Mouse (Mus musculus): Measurements from ENCODE around the gene Abl2.
A peak's percentile ranks its signal among the peaks of the same experiment; 100 is the strongest.
"Not testable (repeated sequence)": the region's sequence is repeated elsewhere in the genome, so short reads cannot be mapped to it uniquely, and the experiment has no call there.

Gene Abl2

GRCm38 (mm10) chr1:156630965-156631364, 72.4 kb downstream of the Abl2 start:
- DNase-seq (ENCODE audit: low read depth, low spot score), result peak; percentile 33

- DNase-seq (ENCODE audit: low read depth, low spot score), result peak; percentile 82
Measured at GRCm38 (mm10) chr1:156633095-156633494, 74.5 kb downstream of the Abl2 start.

GRCm38 (mm10) chr1:156635148-156635547, 76.6 kb downstream of the Abl2 start:
- no peak for DNase-seq (ENCODE audit: low read depth, low spot score)

- no peak for DNase-seq (ENCODE audit: low read depth, low spot score)
Measured at GRCm38 (mm10) chr1:156639455-156639854, 80.9 kb downstream of the Abl2 start.

DNA sequence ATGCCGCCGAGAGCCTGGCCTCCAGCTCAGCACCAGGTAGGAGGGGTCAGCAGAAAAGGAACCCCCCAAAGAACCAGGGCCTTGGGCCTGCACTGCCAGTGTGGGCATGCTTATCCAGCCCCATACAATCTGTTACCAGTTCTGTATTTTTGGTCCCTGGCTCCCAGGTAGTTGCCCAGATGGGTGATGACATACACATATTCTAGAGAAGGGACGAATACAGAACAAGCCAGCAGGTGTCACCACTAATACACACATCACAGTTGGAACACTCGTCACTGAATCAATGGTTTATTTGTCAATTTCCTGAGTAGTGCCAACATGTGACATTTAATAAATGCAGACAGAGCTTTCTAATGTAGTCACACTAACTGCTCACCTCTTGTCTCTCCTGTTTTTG, 82.0 kb downstream of the Abl2 start:
- DNase-seq (ENCODE audit: low read depth, low spot score), result peak; percentile 66

DNA sequence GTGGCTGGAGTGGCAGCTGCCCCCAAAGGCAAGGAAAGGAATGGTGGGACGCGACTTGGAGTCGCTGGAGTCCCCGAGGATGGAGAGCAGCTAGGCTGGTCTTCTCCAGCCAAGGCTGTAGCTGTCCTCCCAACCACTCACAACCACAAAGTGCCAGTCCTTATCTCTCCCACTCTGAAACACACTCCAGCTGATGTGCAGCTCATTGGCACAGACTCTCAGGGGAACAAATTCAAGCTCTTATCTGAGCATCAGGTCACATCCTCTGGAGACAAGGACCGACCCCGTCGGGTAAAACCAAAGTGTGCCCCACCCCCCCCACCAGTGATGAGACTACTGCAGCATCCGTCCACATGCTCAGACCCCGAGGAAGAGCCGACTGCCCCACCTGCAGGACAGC, 83.2 kb downstream of the Abl2 start:
- DNase-seq (ENCODE audit: low read depth, low spot score), result no peak

DNA sequence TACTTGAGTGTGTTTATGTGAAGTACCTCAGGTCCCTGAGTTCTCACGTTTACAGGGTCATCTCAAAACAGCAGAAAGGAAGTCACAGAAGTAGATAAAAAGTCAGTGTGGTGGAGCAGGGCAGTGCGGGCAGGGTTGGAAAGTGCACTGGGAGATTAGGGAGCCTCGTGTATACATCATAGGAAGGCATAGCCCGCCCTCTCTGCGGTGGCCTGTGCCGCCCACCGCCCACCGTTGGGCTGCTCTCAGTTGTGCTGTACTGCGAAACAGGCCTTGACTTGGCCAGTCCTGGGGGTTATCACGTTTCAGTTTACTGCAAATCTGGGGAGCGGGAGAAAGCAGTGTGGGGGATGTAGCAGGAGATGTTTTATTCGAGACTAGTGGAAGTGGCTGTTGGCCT, 84.2 kb downstream of the Abl2 start:
- no peak for DNase-seq (ENCODE audit: low read depth, low spot score)

DNA sequence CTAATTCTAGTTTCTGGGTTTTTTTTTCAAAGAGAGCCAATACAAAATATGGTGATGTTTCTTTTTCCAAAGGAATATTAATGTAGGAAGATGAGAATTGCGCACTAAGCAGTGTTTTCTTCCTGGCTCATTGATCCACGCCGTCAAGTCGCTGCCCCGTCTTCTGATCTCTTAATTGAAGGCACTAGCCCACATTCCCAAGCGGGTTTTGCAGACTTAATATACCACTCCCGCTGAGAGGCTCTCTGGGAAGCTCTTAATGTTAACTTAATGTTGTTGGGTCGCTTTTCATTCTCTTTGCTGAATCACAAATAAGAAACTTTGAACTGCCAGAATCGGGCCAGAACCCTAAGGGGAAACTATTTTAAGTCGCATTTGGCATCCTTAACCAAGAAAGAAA, 85.5 kb downstream of the Abl2 start:
- no peak for DNase-seq (ENCODE audit: low read depth, low spot score)

DNA sequence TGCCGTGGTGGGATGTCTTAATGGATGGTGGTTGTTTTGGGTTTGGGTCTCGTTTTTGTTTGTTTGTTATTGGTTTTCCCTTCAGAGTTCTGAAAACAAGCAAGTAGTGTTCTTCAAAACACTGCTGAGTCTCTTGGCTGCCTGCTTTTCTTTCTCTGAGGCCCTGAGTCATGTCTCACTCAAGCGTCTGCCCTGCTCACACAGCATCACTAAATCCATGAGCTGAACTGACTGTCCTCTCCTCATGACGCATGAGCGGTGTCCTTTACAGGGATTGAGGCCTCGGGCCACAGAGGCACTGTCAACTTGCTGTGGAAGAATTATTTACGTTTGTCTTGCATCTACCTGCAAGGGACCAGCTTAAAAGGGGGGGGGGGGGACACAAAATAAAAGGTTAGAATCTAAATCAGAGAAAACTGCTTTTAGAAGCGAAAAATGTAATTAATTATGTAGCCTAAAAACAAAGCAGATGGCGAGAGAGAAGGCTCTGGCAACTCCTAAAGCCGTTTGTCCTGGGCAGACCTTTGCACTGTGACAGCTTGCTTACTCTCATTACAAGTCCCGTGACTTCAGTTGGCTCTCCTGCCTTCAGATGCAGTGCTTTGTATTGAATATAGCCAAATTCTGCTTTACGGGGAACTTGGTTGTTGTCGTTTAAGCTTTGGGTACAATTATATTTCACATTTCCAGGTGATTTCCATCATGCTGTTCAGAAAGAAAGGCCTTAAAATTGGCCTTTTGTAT, 86.4 kb downstream of the Abl2 start:
- peak; percentile 93 for DNase-seq (ENCODE audit: low read depth, low spot score)

DNA sequence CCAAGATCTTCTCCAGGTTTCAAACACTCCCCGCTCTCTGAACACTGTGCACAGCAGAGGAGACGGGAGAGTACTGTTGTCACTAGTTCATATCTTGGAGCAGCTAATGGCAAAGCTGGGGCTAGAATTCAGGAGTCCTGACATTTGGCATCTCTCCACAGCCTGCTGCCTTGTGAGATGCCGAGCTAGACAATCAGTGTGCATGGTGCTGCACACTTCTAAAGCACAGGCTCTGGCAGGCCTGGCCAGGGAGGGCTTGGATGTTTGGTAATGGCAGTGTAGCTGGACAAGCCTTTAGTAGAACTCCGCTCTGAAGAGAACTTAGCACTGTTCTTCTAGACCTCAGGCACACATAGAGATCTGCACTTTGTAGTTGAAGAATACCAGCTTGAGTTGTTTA, 87.4 kb downstream of the Abl2 start:
- peak; percentile 70 for DNase-seq (ENCODE audit: low read depth, low spot score)

GRCm38 (mm10) chr1:156648705-156649104, 90.1 kb downstream of the Abl2 start:
- DNase-seq (ENCODE audit: low read depth, low spot score), result no peak

DNA sequence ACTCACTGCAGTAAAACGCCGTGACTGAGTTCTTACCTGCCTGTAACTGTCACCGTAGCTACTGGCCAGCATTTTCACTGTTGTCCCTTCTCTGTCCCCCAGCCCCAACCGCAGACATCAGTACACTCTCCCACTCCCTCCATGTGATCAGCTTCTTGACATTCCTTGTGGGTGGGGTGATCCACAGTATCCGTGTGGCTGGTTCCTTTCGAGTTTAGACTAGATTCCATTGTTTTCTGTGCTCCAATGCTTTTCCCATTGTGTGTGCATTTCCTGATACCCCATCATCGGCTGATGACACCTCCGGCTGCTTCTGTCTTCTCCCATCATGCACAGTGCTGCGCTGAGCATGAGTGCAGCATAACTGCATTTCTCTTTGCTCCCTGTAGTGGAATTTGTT, 92.0 kb downstream of the Abl2 start:
- DNase-seq (ENCODE audit: low read depth, low spot score), result no peak

DNA sequence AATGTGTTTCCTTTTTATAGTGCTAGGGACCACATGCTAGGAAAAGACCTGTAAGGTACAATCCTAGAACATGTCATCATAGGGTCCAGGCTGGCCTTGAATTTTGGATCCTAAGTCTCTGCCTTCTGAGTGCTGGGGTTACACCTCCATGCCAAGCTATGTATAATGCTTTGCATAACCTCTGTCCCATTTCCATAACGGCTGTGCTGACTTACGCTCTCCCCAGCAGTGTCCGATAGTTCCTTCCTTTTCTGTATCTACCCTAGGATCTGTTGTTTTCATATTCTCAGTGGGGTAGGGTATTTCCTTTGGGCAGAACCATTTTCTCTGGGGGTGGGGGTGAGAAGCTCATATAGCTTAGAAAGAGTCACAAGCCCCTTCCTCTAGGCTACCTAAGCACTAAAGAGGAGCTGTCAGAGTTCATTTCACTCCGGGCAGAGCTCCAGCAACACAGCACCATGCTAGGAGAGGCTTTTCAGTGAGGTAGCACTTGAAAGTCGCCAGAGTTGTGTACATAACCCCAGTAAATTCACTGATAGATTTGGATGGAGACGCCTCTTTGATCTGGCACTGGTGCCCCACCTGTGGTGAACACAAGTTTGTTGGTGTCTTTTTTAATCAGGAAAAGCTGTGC, 93.7 kb downstream of the Abl2 start:
- DNase-seq (ENCODE audit: low read depth, low spot score), result no peak

- DNase-seq (ENCODE audit: low read depth, low spot score), result no peak
Measured at GRCm38 (mm10) chr1:156654735-156655530, 96.3 kb downstream of the Abl2 start.

DNA sequence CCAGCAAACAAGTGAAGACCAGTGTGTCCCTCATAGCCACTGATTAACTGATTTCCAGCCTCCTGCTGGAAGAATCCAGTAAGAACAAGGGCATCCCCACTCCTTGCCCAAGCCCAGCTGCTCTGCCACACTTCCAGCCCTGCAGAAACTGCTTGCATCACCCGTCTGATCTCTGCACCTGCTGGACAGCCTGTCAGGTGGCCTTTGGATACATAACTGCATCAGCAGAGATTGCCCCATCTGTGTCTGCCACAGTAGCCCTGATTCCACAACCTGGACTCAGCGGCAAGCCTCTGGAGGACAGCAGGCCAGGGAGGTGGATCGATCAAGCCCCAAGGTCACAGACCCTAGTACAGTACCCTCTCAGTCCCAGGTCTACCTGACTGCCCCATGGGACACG, 98.9 kb downstream of the Abl2 start:
- no peak for DNase-seq (ENCODE audit: low read depth, low spot score)

GRCm38 (mm10) chr1:156658676-156659075, 100.1 kb downstream of the Abl2 start:
- DNase-seq (ENCODE audit: low read depth, low spot score), result peak; percentile 93

DNA sequence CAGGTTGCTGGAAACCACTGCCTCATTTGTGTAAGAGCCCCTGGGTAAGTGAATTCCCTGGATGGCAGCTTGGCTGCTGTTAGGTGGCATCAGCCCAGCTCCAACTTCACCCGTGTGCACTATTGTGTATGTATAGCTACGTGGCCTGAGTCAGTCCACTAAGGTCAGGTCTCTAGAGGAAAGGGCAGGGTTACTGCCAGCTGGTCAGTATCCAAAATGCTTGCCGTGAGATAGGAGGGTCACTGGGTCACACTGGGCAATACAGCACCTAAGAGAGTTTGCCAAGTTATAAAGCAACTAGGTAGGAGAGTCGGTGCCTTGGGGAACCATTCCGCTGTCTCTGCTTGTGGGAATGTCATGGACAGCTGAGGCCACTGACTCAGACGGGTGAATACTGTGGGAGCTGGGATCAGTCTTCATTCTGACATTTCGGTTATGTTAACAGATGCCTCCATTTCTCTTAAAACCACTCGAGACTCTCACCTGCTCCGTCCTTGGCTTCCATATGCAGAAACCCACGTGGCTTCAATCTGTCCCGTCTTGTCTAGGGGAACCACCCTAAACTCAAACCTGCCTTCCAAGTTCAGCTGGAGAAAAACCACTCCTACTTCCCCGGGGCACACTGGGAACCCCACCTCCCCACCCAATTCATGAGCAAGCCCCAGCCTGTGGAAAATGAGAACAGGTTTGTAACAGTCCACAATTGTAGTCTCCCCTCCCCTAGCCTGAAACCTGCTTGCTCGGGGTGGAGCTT, 101.5 kb downstream of the Abl2 start:
- DNase-seq (ENCODE audit: low read depth, low spot score), result no peak

- not testable (repeated sequence) for DNase-seq (ENCODE audit: low read depth, low spot score)
Measured at GRCm38 (mm10) chr1:156660660-156661236, 102.2 kb downstream of the Abl2 start.

GRCm38 (mm10) chr1:156665777-156666176, 107.2 kb downstream of the Abl2 start:
- no peak for DNase-seq (ENCODE audit: low read depth, low spot score)

DNA sequence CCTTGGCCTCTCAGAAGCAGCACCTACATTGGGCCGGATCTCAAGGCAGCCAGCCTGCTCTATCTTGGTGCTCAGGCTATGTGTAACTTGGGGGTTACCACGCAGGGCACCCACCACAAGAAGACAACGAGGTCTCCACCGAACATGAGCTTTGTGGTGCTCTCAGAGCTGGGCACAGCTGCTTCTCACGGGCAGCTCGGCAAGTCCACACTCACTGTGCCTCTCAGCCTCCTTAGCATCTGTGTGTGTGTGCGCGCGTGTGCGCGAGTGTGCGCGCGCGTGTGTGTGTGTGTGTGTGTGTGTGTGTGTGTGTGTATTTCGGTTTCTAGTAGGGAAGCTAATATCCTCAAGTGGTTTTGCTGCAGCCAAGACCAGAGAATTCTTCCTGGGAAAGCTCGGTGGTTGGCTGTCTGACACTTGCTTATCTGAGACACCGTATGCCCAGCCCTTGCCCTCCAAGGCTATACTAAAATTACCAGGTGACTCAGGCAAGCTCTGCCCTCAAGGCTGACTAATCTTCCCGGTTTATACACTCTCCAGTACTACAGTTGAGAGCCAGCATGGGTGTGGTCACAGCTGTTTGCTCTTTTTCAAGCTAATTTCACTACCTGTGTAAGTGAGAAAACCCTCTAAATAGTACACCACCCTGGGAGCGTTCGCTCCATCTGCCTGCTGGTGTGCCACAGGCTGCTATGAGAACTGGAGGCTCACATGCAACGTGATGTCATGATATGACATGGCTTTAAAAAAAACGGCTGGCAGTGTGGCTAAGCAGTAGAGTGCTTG, 108.7 kb downstream of the Abl2 start:
- peak; percentile 80 for DNase-seq (ENCODE audit: low read depth, low spot score)

- no peak for DNase-seq (ENCODE audit: low read depth, low spot score)
Measured at GRCm38 (mm10) chr1:156668602-156669001, 110.0 kb downstream of the Abl2 start.

All from brain, adult 2 months (tissue).